Mouse (Mus musculus) bone marrow, adult 2 months (tissue): ENCODE data around the gene Rab43.

ENCODE experiments used
- CTCF ChIP-seq: fragments of 200-500 bp; IDR thresholded peaks from 2 replicates; pipeline ENCODE4 v1.5.1; 2011; ENCODE audit warnings: low read length, control low read depth; ENCODE audit not compliant: control insufficient read depth, insufficient read depth
- POLR2A ChIP-seq: fragments of 200-500 bp; IDR thresholded peaks from 2 replicates; pipeline ENCODE4 v1.6.1; 2011; ENCODE audit warnings: low read depth, mild to moderate bottlenecking, control low read depth, low read length, borderline replicate concordance; ENCODE audit not compliant: control insufficient read depth

DNA sequence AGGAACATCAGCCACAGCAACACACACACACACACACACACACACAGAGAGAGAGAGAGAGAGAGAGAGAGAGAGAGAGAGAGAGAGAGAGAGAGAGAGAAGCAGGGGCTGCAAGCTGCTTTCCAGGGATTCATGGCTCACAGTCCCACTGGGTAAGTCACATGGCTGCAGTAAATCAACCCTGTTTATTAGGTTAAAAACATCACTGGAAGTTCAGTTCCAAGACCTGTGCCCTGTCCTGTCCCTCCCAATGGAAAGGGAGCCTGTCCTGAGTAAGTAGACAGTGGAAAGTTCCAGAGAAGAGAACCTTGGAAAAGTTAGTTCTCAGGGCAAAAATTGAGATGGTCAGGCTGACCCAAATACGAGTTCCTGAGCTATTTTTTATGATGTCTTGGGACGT is 14.6 kb downstream of the Rab43 start:
- TF ChIP-seq POLR2A (no peak), CTCF (no peak)
